Mouse (Mus musculus) hindbrain, embryonic 10.5 days (tissue): ENCODE results near the gene Steap2. TPM values are rescaled to one million over a fixed set of nuclear protein-coding genes. Genes with fewer than 3 reads are reported as not detected.
"Not testable (repeated sequence)": the region's sequence is repeated elsewhere in the genome, so short reads cannot be mapped to it uniquely, and the experiment has no call there.

Source experiments
- DNase-seq: peaks from one replicate; pipeline ENCODE4 v3.0.0-alpha.2; 2017; ENCODE audit warnings: low spot score
- H3K27ac ChIP-seq: fragments of 300-500 bp; sonication (generic); 2 replicates; pipeline ENCODE4 v1.5.1; 2016; ENCODE audit warnings: mild to moderate bottlenecking, moderate library complexity
- H3K27me3 ChIP-seq: fragments of 300-500 bp; sonication (generic); 2 replicates; pipeline ENCODE4 v1.6.1; 2016; ENCODE audit warnings: mild to moderate bottlenecking; ENCODE audit not compliant: poor library complexity, insufficient read depth, severe bottlenecking
- H3K36me3 ChIP-seq: fragments of 300-500 bp; sonication (generic); 2 replicates; pipeline ENCODE4 v1.6.1; 2016; ENCODE audit warnings: mild to moderate bottlenecking, moderate library complexity
- H3K4me1 ChIP-seq: fragments of 300-500 bp; sonication (generic); replicated peaks from 2 replicates; pipeline ENCODE4 v1.6.1; 2016; ENCODE audit warnings: mild to moderate bottlenecking
- H3K4me3 ChIP-seq: fragments of 300-500 bp; sonication (generic); 2 replicates; pipeline ENCODE4 v1.5.1; 2016; ENCODE audit warnings: mild to moderate bottlenecking, moderate library complexity
- H3K9me3 ChIP-seq: fragments of 300-500 bp; sonication (generic); 2 replicates; pipeline ENCODE4 v1.6.1; 2016; ENCODE audit warnings: mild to moderate bottlenecking, moderate library complexity
- WGBS: fragments of 180-500 bp; shearing (Covaris S2); methylation state at CpG from one replicate; pipeline ENCODE4 v1.1.7; 2016; 5-methylcytosine and 5-hydroxymethylcytosine counted together
- polyA plus RNA-seq: library from polyadenylated mRNA; unstranded; fragments of >200 nt; fragmentation: Nextera tagmentation; extraction: Ambion mirVana; gene quantifications from 2 replicates; pipeline ENCODE4 v1.2.1, GENCODE M21; 2016

The Steap2 gene
- polyA plus RNA-seq, 1 experiment from 2014 or later = 5.7 TPM

DNA sequence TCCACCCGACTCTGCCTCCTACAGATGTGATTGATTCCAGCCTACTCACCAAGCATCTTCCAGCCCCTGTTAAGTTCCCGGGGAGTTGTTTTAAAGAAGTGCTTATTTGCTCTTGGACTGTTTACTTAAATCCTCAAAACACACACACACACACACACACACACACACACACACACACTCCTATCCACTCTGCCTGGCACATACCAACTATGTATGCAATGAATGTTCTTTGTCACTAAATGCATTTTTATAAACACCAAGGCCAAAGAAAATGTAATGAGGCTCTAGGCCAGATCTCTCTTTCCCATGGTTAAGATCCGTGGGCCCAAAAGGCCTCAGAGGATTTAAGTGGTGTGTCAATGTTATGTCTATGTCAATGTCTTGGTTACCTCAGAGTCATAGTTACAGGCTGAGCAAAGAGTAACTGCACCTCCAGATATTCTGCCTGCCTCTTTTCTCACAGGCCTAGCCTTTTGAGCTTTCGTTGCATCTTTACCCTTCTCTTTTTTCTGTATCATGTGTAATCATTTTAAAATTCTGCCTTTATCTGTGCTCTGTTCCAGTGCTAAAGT lies 2.1 kb downstream of the Steap2 start:
- no peak for DNase-seq
- no peak overlapping the region for H3K4me3 ChIP-seq
- 74% methylated on average over 4 of the region's 4 CpGs for WGBS

DNA sequence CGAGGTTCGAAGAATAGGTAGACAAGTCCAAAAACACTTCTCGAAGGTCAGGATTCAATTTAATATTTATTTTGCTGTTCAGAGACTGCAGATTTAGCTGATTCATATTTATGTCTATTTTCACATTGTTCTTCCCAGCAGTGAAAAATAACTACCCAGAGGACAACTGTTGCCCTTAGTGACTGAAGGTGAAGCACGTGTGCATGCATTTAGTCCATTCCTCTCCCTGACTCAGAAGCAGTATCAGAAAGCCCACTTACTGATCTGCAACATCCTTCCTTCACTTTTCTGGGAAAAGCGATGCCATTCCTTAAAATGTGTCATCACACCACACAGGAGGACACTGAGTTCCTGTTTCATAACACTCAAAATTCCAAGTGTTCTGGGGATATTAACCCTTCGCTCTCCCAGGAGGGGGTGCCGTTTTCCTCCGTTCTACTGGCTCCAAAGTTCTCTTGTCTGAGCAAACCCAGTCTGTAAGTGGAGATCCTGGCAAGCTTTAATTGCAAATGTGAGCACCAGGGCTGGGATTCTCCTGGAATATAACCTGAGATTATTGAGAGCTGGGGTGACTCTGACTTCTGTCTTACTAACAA lies 5.3 kb downstream of the Steap2 start:
- no peak overlapping the region for H3K4me3 ChIP-seq

More for the DNA sequence above, 2.1 kb downstream of the Steap2 start:
- peaks cover 19% of the 10 kb centered on the region for H3K27me3 ChIP-seq
- H3K9me3 ChIP-seq = no peaks in the 10 kb centered on the region
- H3K27ac ChIP-seq = no peak overlapping the region
- H3K36me3 ChIP-seq = no peaks in the 10 kb centered on the region
- H3K4me1 ChIP-seq = peaks cover 14% of the 10 kb centered on the region; the same call in 1 of the 2 replicates

DNA sequence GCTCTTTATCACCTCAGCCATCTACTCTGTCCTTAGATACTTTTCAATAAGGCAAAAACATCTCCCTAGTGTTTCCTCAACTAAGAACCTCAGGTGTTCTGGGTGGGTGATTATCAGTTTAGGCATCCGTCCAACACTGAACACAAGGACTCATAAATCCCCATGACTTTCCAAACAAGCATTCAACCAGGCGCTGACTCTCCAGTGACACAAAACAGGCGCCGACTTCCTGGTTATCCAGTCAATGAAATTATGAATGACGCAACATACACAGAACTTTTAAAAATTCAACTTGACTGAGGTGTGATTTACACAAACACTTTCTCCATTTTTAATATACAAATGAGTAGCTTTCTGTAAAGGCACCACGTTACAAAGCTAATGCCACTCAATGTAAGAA lies 6.2 kb downstream of the Steap2 start:
- Histone ChIP-seq H3K9me3 (no peaks in the 10 kb centered on the region), H3K4me1 (0 out of 2 replicates have a peak, but pooled peaks cover 3% of the 10 kb centered on the region), H3K4me3 (no peak overlapping the region), H3K27ac (no peak overlapping the region), H3K27me3 (peaks cover 19% of the 10 kb centered on the region), H3K36me3 (no peaks in the 10 kb centered on the region)
- no peak for DNase-seq
- WGBS = 92% methylated on average over 6 of the region's 6 CpGs

More for the DNA sequence above, 5.3 kb downstream of the Steap2 start:
- Histone ChIP-seq H3K36me3 (no peaks in the 10 kb centered on the region), H3K27me3 (peaks cover 19% of the 10 kb centered on the region), H3K4me1 (0 out of 2 replicates have a peak, but pooled peaks cover 11% of the 10 kb centered on the region), H3K27ac (no peak overlapping the region), H3K9me3 (no peaks in the 10 kb centered on the region)
- DNase-seq = no peak
- WGBS = 83% methylated on average over 8 of the region's 8 CpGs

DNA sequence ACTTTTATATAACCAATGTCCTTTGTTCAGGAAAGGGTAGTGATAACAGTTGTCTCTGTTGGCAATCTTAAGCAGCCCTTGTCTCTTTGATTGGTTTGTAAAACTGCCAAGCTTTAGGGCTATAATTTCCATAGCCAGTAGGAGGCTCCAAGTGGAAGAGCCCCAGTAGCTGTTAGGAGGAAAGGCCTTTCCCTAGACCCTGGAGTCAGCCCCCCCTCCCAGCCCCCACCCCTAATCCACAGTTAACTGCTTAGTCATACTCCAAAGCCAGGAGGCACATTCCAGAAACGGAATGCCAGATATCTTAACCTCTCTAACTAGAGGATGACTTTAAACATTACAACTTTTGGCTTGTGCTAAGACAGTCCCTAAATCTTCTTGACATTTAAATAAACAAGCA lies 7.4 kb downstream of the Steap2 start:
- no peak for DNase-seq
- 26% methylated on average over 1 of the region's 1 CpGs for WGBS

DNA sequence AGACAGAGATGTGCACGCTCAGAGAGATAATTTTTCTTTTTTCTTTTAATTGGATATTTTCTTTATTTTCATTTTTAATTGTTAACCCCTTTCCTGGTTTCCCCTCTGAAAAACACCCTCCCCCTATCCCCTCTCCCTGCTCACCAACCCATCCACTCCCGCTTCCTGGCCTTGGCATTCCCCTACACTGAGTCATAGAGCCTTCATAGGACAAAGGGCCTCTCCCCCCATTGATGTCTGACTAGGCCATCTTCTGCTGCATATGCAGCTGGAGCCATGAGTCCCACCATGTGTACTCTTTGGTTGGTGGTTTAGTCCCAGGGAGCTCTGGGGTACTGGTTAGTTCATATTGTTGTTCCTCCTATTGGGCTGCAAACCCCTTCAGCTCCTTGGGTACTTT lies 9.4 kb downstream of the Steap2 start:
- H3K9me3 ChIP-seq, H3K27me3 ChIP-seq, H3K36me3 ChIP-seq, DNase-seq, H3K4me3 ChIP-seq, H3K4me1 ChIP-seq, H3K27ac ChIP-seq: not testable (repeated sequence)
- 86% methylated on average over 2 of the region's 2 CpGs for WGBS

More for the DNA sequence above, 7.4 kb downstream of the Steap2 start:
- Histone ChIP-seq H3K4me1 (no peaks in the 10 kb centered on the region), H3K9me3 (no peaks in the 10 kb centered on the region), H3K36me3 (no peaks in the 10 kb centered on the region), H3K4me3 (no peak overlapping the region), H3K27me3 (peaks cover 7% of the 10 kb centered on the region), H3K27ac (no peak overlapping the region)

DNA sequence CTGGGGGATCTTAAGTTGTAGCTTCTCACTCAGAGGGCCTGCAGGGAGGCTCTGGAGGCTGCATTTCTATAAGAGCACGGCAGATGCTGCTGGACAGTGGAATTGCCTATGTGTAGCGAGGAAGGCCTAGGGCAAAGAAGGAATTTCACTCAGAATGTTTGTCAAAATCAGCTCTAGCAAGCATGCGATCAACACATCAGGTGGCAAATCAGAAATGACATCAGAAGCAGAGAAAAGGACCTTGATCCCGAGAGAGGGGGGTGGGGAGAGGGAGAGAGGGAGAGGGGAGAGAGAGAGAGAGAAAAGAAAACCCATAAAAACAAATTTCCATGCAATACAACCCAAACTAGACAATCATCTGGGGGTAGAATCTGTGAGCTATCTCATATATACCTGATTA lies 11.1 kb downstream of the Steap2 start:
- Histone ChIP-seq H3K4me3 (no peak overlapping the region), H3K36me3 (no peaks in the 10 kb centered on the region), H3K9me3 (no peaks in the 10 kb centered on the region), H3K4me1 (no peaks in the 10 kb centered on the region), H3K27ac (no peak overlapping the region), H3K27me3 (no peaks in the 10 kb centered on the region)
- WGBS = 72% methylated on average over 4 of the region's 4 CpGs
- DNase-seq = no peak

DNA sequence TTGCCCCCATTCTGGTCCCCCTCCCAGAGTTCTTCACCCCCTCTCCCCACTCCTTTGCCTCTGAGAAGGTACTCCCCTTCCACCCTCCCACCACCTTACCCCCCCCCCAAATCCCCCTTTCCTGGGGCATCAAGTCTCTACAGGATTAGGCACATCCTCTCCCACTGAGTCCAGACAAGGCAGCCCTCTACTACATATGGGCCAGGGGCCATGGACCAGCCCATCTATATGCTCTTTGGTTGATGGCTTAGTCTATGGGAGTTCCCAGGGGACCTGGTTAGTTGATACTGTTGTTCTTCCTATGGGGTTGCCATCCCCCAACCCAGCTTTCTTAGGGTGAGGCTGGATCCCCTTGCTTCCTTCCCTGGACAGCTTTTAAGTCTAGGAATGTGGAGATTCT lies 14.9 kb downstream of the Steap2 start:
- Histone ChIP-seq H3K36me3 (peaks cover 26% of the 10 kb centered on the region), H3K4me3 (no peak overlapping the region), H3K9me3 (no peaks in the 10 kb centered on the region), H3K4me1 (no peaks in the 10 kb centered on the region), H3K27ac (no peak overlapping the region), H3K27me3 (no peaks in the 10 kb centered on the region)
- no peak for DNase-seq

DNA sequence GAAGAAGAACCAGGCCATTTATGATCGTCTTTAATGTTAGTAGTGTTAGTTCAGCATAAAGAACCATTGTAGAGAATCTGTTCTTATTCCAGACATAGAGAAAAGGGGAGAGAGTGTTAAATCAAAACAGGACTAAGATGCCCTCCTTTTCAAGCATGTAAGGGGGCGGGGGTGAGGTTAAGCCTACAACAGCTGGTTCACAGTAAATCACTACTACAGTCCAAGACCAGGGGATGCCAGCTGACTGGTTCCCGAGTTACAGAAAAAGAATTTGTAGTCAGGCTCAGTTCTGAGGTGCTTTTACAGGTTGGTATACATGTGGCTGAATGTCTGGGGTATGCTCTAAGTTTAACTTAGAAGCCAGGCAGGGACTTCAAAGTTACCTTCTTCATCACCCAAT lies 18.3 kb downstream of the Steap2 start:
- no peak for DNase-seq
- H3K36me3 ChIP-seq = peaks cover 32% of the 10 kb centered on the region
- WGBS = 89% methylated on average over 3 of the region's 3 CpGs
- no peaks in the 10 kb centered on the region for H3K9me3 ChIP-seq
- no peak overlapping the region for H3K4me3 ChIP-seq
- H3K27ac ChIP-seq = no peak overlapping the region
- H3K27me3 ChIP-seq = no peaks in the 10 kb centered on the region
- no peaks in the 10 kb centered on the region for H3K4me1 ChIP-seq

DNA sequence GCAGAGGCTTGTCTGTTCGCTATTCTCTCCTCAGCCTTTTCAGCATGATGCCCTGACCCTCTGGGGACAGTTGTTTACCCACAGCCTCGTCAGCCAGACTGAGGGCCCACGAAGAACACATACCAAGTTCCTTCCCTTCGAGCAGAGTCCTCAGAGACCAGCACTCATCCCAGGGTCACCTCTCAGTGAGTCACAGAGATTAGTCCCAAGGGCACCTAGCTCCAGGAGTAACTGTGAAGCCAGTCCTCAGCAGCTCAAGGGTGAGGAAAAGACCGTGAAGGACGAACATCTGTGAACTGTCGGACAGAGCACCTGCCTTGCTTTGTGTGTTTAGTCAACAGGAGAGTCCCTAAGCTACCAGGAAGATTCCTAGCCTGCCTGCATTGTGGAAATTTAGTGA lies 25.5 kb downstream of the Steap2 start:
- 71% methylated on average over 7 of the region's 7 CpGs for WGBS
- peaks cover 13% of the 10 kb centered on the region for H3K36me3 ChIP-seq

DNA sequence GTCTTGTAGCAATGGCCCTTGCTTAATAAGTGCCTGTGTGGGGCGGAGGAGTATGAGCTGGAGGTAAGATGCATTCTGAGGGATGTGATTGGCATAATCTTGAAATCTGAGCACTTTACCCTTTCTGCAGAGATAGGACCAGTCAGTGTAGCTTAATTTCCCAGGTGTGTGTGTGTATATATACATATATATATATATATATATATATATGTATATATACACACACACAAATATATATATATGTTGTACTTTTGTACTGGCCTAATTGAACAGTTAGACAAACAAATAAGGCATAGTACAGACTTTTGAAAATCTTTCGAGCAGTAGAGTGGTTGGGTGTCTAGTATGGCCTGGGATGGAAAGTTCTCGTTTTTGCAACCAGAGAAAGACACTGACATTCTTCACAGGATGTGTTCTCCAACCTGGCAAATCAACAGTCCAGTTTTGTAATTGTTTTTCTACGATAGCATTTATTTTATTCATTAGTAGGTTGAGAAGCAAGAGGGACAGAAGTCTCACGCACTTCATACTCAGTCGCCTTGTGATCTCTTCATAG lies 29.9 kb downstream of the Steap2 start:
- peak overlapping the region; percentile 82 for H3K4me3 ChIP-seq
- H3K4me1 ChIP-seq = peaks cover 16% of the 10 kb centered on the region; the same call in 1 of the 2 replicates
- no peaks in the 10 kb centered on the region for H3K9me3 ChIP-seq
- H3K27ac ChIP-seq = peak overlapping the region; percentile 88
- H3K27me3 ChIP-seq = peaks cover 4% of the 10 kb centered on the region; the same call in 1 of the 2 replicates
- no peak for DNase-seq
- peaks cover 7% of the 10 kb centered on the region for H3K36me3 ChIP-seq
- 61% methylated on average over 6 of the region's 6 CpGs for WGBS

More for the DNA sequence above, 25.5 kb downstream of the Steap2 start:
- Histone ChIP-seq H3K9me3 (no peaks in the 10 kb centered on the region), H3K4me3 (no peak overlapping the region), H3K27ac (no peak overlapping the region), H3K27me3 (no peaks in the 10 kb centered on the region), H3K4me1 (peaks cover 9% of the 10 kb centered on the region; the same call in 1 of the 2 replicates)
- DNase-seq = no peak

DNA sequence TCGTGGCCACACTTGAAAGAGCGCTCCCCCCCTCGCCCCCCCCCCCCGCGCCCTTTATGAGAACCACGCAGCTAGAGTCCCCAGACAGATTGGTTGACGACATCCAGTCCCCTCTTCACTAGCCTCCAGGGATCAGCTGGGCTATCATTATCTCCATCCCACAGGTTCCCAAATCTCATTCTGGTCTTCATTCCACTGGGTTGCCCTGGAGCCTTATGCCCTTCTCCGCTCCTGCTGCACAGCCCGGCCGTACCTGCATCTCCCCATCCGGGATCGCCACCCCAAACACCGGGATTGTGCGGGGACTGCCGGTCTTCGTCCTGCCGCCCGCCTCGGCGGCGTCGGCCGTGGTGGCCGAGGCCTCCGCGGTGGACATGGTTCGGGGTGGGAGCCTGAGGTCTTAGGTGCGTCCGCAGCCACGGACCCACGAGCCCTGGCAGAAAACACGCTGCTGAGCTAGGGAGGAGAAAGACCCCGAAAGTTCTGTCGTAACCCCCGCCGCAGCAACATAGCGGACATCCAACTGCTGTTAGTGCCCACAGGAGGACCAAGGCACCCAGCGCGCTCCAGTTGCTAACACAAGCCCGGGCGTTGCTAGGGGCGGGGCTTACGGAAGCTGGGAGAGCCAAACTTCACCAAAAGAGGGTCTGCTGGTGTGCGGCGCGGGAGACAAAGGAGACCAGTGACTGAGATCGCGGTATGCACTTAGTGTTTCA lies 30.6 kb downstream of the Steap2 start, which contains the start of gene Cfap69:
Gene Cfap69 (minus strand): TSS at position 585 of the 716 bp plus-strand sequence.
- peak within 1 kb of the TSS; percentile 82 for H3K4me3 ChIP-seq
- H3K27me3 ChIP-seq = peaks cover 4% of the 10 kb centered on the region; the same call in 1 of the 2 replicates
- under 1% methylated on average over 48 of the region's 48 CpGs for WGBS
- H3K27ac ChIP-seq = peak within 1 kb of the TSS; percentile 88
- H3K36me3 ChIP-seq = peaks cover under 1% of the 10 kb centered on the region
- peaks cover 16% of the 10 kb centered on the region; the same call in 1 of the 2 replicates for H3K4me1 ChIP-seq
- DNase-seq = peak; percentile 94
- no peaks in the 10 kb centered on the region for H3K9me3 ChIP-seq

DNA sequence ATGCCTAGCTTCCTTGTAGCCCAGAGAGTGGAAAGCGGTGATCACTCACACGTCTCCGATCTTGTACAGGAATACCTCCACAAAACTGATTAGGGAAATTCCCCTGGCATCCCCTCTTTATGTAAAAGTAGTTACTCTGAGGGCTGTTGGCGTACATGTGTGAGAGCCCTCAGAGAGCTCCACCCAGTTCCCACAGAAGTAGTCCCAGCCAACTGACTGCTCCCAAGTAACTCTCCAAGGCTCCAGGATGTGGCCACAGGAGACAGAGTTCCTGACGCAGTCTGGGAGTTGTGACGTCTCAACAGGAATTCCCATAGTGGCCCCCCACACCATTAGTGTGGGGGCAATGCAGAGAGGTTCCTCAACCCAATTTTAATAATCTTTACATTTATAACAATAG lies 31.3 kb downstream of the Steap2 start:
- peaks cover 16% of the 10 kb centered on the region; the same call in 1 of the 2 replicates for H3K4me1 ChIP-seq
- DNase-seq = no peak
- H3K27ac ChIP-seq = no peak overlapping the region
- H3K27me3 ChIP-seq = peaks cover 4% of the 10 kb centered on the region; the same call in 1 of the 2 replicates
- no peaks in the 10 kb centered on the region for H3K36me3 ChIP-seq
- WGBS = 49% methylated on average over 6 of the region's 6 CpGs
- H3K4me3 ChIP-seq = peak overlapping the region; percentile 82
- H3K9me3 ChIP-seq = no peaks in the 10 kb centered on the region

DNA sequence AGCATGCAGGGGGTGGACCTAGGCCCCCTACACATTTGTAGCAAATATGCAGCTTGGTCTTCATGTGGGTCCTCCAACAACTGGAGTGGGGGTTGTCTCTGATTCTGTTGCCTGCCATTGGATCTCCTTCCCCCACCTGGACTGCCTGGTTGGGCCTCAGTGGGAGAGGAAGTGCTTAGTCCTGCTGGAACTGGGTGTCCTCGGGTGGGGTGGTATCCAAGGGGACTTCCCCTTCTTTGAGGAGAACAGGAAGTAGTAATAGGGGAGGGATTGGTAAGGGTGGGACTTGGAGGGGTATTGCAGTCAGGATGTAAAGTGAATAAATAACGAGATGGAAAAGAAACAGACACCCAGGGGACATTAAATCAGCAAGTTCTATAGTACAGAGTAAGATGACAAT lies 35.7 kb downstream of the Steap2 start:
- no peaks in the 10 kb centered on the region for H3K36me3 ChIP-seq
- DNase-seq = no peak
- no peaks in the 10 kb centered on the region for H3K9me3 ChIP-seq
- H3K4me3 ChIP-seq = no peak overlapping the region
- WGBS = 56% methylated on average over 2 of the region's 2 CpGs
- H3K27me3 ChIP-seq = peaks cover 4% of the 10 kb centered on the region; the same call in 1 of the 2 replicates
- H3K4me1 ChIP-seq = peaks cover 7% of the 10 kb centered on the region; the same call in 1 of the 2 replicates
- no peak overlapping the region for H3K27ac ChIP-seq
